In genomic region chr10:18845287-18845662, GRCm38 (mm10) we compare ENCODE assay signal across 9 mouse cellular contexts. TPM values are rescaled to one million over a fixed set of nuclear protein-coding genes. Genes with fewer than 3 reads are reported as not detected.
DNase-seq lines count a peak whose midpoint lies in the region; ATAC-seq and TF ChIP-seq lines count a peak whose summit lies in the region.
"Had no signal": no experiment of that assay in that cellular context is flagged by ENCODE, and none has a peak within 500 bp of the region (broad histone marks: within the 10 kb centered on the region; RNA-seq: fewer than 3 reads in every experiment).

No protein-coding gene starts in this region.

- no peaks in the 10 kb centered on the region for H3K27me3 ChIP-seq in liver, adult 2 months (ENCODE audit: control insufficient read depth, insufficient read depth, low read length)
- H3K27me3 ChIP-seq in embryonic facial prominence, embryonic 15.5 days, result peaks cover 32% of the 10 kb centered on the region
- no peaks in the 10 kb centered on the region for H3K27me3 ChIP-seq in intestine, postnatal 0 days (replicated peaks; ENCODE audit: control insufficient read depth, insufficient read depth, low read length)
- peaks cover 18% of the 10 kb centered on the region for H3K27me3 ChIP-seq in midbrain, embryonic 16.5 days (ENCODE audit: control insufficient read depth, insufficient read depth, low read depth, low read length)

- H3K4me1 ChIP-seq in liver, adult 2 months (ENCODE audit: control insufficient read depth, insufficient read depth, low read length), result peaks cover 16% of the 10 kb centered on the region
- H3K4me1 ChIP-seq in embryonic facial prominence, embryonic 15.5 days, result peaks cover 9% of the 10 kb centered on the region
- no peaks in the 10 kb centered on the region for H3K4me1 ChIP-seq in intestine, postnatal 0 days (replicated peaks; ENCODE audit: control insufficient read depth, insufficient read depth, low read length)
- H3K4me1 ChIP-seq in midbrain, embryonic 16.5 days (ENCODE audit: control insufficient read depth, insufficient read depth, low read length), result peaks cover 6% of the 10 kb centered on the region

- no peaks in the 10 kb centered on the region for H3K9me3 ChIP-seq in embryonic facial prominence, embryonic 15.5 days (replicated peaks)
- H3K9me3 ChIP-seq in intestine, postnatal 0 days (ENCODE audit: control insufficient read depth), result no peaks in the 10 kb centered on the region
- no peaks in the 10 kb centered on the region for H3K9me3 ChIP-seq in midbrain, embryonic 16.5 days (replicated peaks; ENCODE audit: control insufficient read depth, low read length, poor library complexity, severe bottlenecking)

- H3K27ac ChIP-seq in liver, adult 2 months (replicated peaks; ENCODE audit: insufficient read depth, low read depth, low read length), result peak overlapping the region; percentile 94
- peak overlapping the region; percentile 83 for H3K27ac ChIP-seq in embryonic facial prominence, embryonic 15.5 days (replicated peaks)
- peak overlapping the region; percentile 95 for H3K27ac ChIP-seq in intestine, postnatal 0 days (ENCODE audit: low read depth, low read length)
- H3K27ac ChIP-seq in midbrain, embryonic 16.5 days (ENCODE audit: low read length), result no peak overlapping the region

- peaks cover 12% of the 10 kb centered on the region; the same call in 1 of the 2 replicates for H3K79me2 ChIP-seq in liver, adult 2 months (ENCODE audit: control insufficient read depth, insufficient read depth, low read length)

- H3K36me3 ChIP-seq in liver, adult 2 months (ENCODE audit: control insufficient read depth, insufficient read depth, low read length), result no peaks in the 10 kb centered on the region
- H3K36me3 ChIP-seq in embryonic facial prominence, embryonic 15.5 days, result no peaks in the 10 kb centered on the region
- H3K36me3 ChIP-seq in intestine, postnatal 0 days (ENCODE audit: control insufficient read depth, insufficient read depth), result no peaks in the 10 kb centered on the region
- H3K36me3 ChIP-seq in midbrain, embryonic 16.5 days (ENCODE audit: control insufficient read depth, insufficient read depth, low read length), result no peaks in the 10 kb centered on the region

- DNase-seq in liver, adult 2 months (ENCODE audit: extremely low read depth, low read depth, low spot score), result peak; percentile 85
- DNase-seq in liver, result no peak
- no peak for DNase-seq in spleen, postnatal 4 days (ENCODE audit: low spot score in 2 of 2)
- DNase-seq in cerebellum, postnatal 4 days (ENCODE audit: low spot score in 2 of 2), result no peak
- no peak for DNase-seq in adrenal gland, adult 8-10 months

- H3K9ac ChIP-seq in liver, adult 2 months (ENCODE audit: low read depth, low read length), result peak overlapping the region; percentile 98
- H3K9ac ChIP-seq in embryonic facial prominence, embryonic 15.5 days, result peak overlapping the region; percentile 44
- H3K9ac ChIP-seq in intestine, postnatal 0 days (ENCODE audit: low read depth, low read length), result peak overlapping the region; percentile 68
- H3K9ac ChIP-seq in midbrain, embryonic 16.5 days (ENCODE audit: low read depth, low read length), result peak overlapping the region; percentile 72

- ATAC-seq in embryonic facial prominence, embryonic 15.5 days (ENCODE audit: insufficient number of reproducible peaks, low FRiP score, low TSS enrichment, low read depth), result no peak
- peak; percentile 11 for ATAC-seq in intestine, postnatal 0 days
- ATAC-seq in midbrain, embryonic 16.5 days, result no peak; the same call in 1 of the 2 replicates

- no peak for TF ChIP-seq CTCF in liver, adult 2 months (IDR thresholded peaks at IDR 0.05; ENCODE audit: low read depth, low read length)
- TF ChIP-seq CTCF in intestine, postnatal 0 days (IDR thresholded peaks at IDR 0.05; ENCODE audit: low read depth), result no peak

- 0 out of 2 replicates have a peak, but pooled peaks have one; percentile 9 for TF ChIP-seq POLR2A in liver, adult 2 months (IDR thresholded peaks at IDR 0.05; ENCODE audit: extremely low read depth, insufficient read depth, low read length)

- H3K4me3 ChIP-seq in liver, adult 2 months (ENCODE audit: insufficient read depth, low read depth, low read length), result peak overlapping the region; percentile 99
- H3K4me3 ChIP-seq in embryonic facial prominence, embryonic 15.5 days (replicated peaks), result peak overlapping the region; percentile 55
- peak overlapping the region; percentile 62 for H3K4me3 ChIP-seq in intestine, postnatal 0 days (ENCODE audit: low read depth, low read length)
- H3K4me3 ChIP-seq in midbrain, embryonic 16.5 days (ENCODE audit: low read depth, low read length), result peak overlapping the region; percentile 64

- H3K4me2 ChIP-seq in embryonic facial prominence, embryonic 15.5 days (replicated peaks), result peak overlapping the region; percentile 88
- peak overlapping the region; percentile 78 for H3K4me2 ChIP-seq in intestine, postnatal 0 days (replicated peaks; ENCODE audit: low read depth)
- H3K4me2 ChIP-seq in midbrain, embryonic 16.5 days (ENCODE audit: low read length), result peak overlapping the region; percentile 95

- WGBS in liver, adult 2 months, result 3% methylated on average over 18 of the region's 18 CpGs
- WGBS in embryonic facial prominence, embryonic 15.5 days, result 5% methylated on average over 18 of the region's 18 CpGs
- WGBS in intestine, postnatal 0 days, result 7% methylated on average over 18 of the region's 18 CpGs
- WGBS in midbrain, embryonic 16.5 days, result 7% methylated on average over 18 of the region's 18 CpGs

RNA-seq across cellular contexts. Expression of gene Perp, which starts 0.5 kb away (rescaled TPM):
- 83.0 and 91.4 TPM in 2 replicates for total RNA-seq in liver, adult 2 months (2014; rRNA removed)
- polyA plus RNA-seq in liver, adult 2 months (2012; rRNA removed), result 124 and 164 TPM in 2 replicates
- polyA plus RNA-seq in embryonic facial prominence, embryonic 15.5 days (2015; fragmentation: Nextera tagmentation; extraction: Ambion mirVana), result 556 and 591 TPM in 2 replicates
- polyA plus RNA-seq in intestine, postnatal 0 days (2015; fragmentation: Nextera tagmentation; extraction: Ambion mirVana), result 223 and 244 TPM in 2 replicates
- 11.7 and 12.4 TPM in 2 replicates for polyA plus RNA-seq in midbrain, embryonic 16.5 days (2015; fragmentation: Nextera tagmentation; extraction: Ambion mirVana)
- 1 to 10 TPM; 3.2 to 4.5 (median 3.8) TPM for total RNA-seq in adrenal gland, adult 8-10 months (2022)

RNA-seq across cellular contexts. Expression of gene Gm4922, which starts 58.7 kb away (rescaled TPM):
- total RNA-seq in liver, adult 2 months (2014; rRNA removed), result not detected in 2 replicates
- not detected in 2 replicates for polyA plus RNA-seq in liver, adult 2 months (2012; rRNA removed)
- polyA plus RNA-seq in embryonic facial prominence, embryonic 15.5 days (2015; fragmentation: Nextera tagmentation; extraction: Ambion mirVana), result not detected in 2 replicates
- 0.08 and 0.10 TPM in 2 replicates for polyA plus RNA-seq in intestine, postnatal 0 days (2015; fragmentation: Nextera tagmentation; extraction: Ambion mirVana)
- 0.39 TPM in 2 replicates for polyA plus RNA-seq in midbrain, embryonic 16.5 days (2015; fragmentation: Nextera tagmentation; extraction: Ambion mirVana)
- total RNA-seq in adrenal gland, adult 8-10 months (2022), result not detected
- total RNA-seq: hematopoietic stem cell, adult 5-6 weeks had no signal

Comparison
In these comparisons a context has a peak if more than half of its experiments do, and no peak if none do; other contexts are left out.
1. H3K9ac ChIP-seq: peak in every context shown above with its lines; median percentile 98 in liver, adult 2 months; 72 in midbrain, embryonic 16.5 days; 68 in intestine, postnatal 0 days; 44 in embryonic facial prominence, embryonic 15.5 days.